Mouse (Mus musculus) urinary bladder, adult 18-20 months (tissue): ENCODE data around the gene Myom3.
A peak's percentile ranks its signal among the peaks of the same experiment; 100 is the strongest.

Experiments
- DNase-seq, 2 experiments: peaks; one replicate each; pipeline ENCODE4 v3.0.0; 2022; ENCODE audit warnings: low spot score in 2 of 2, mixed read lengths in 2 of 2

The Myom3 gene

DNA sequence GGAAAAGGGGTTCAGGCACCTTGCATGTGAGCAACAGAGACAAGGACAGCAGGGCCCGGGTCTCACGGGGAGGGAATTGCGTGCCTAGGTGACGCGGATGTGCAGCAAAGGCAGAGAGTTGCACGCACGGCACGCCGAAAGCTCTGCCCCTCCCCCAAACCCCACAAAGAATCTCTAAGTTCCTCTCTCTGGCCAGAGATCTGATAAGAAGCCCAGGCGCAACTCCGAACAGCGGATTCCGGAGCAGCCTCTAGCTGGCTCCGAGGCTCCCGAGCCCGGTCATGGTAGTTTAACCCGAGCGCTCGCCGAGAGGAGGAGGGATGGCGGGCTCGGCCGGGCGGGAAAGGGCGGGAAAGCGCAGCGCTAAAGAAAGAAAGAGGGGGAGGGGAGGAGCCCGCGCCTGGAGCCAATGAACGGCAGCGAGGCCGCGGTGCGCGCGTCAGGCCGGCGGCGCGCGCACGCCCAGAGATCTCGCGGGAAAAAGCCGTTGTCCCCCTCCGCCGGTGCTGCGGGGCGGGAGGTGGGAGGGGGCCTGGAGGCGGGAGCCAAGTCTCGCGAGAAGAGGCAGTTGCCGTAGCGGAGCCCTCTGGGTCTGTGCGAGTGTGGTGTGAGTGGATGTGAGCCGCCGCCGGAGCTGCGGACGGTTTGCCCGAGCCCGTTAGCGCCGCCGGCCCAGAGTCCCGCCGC is 96.2 kb downstream of the Myom3 start, which contains the start of gene Srsf10:
TSS of gene Srsf10 (plus strand) at position 212 of the 687 bp plus-strand sequence.
- peak; percentile 87 to 94 for DNase-seq

- peak; percentile 37 to 59 for DNase-seq
Measured at GRCm38 (mm10) chr4:135856223-135857091, 96.9 kb downstream of the Myom3 start.

DNA sequence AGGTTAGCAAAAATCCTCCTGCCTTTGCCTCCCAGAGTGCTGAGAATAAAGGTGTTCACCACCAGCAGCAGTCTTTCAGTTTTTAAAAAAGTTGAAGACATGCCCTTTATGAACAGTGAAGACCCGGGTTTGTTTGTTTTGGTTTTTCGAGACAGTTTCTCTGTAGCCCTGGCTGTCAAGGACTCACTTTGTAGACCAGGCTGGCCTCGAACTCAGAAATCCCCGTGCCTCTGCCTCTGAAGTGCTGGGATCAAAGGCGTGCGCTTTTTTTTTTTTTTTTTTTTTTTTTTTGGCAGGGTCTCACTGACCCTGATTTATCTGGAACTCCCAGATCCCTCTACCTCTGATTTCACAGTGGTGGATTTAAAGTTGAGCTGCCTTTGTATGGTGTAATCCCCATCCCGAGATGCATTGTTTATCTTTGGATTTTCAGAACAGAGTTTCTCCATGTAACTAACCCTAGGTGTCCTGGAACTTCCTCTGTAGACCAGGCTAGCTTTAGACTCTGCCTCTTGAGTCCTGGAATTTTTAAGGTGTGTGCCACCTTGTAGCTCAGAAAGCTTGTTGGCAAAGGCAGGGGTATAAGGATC is 98.2 kb downstream of the Myom3 start:
- DNase-seq = no peak
